Mouse (Mus musculus) heart, adult 2 months (tissue): Measurements from ENCODE around the gene Anks1b.

Source experiments
- CTCF ChIP-seq: fragments of 200-600 bp; IDR thresholded peaks from 2 replicates; pipeline ENCODE4 v1.8.1; 2022; ENCODE audit warnings: antibody characterized with exemption, mild to moderate bottlenecking, moderate library complexity
- POLR2A ChIP-seq: fragments of 200-500 bp; IDR thresholded peaks from 2 replicates; pipeline ENCODE4 v1.6.1; 2011; ENCODE audit warnings: mild to moderate bottlenecking, low read depth, low read length, control low read depth; ENCODE audit not compliant: insufficient read depth

DNA sequence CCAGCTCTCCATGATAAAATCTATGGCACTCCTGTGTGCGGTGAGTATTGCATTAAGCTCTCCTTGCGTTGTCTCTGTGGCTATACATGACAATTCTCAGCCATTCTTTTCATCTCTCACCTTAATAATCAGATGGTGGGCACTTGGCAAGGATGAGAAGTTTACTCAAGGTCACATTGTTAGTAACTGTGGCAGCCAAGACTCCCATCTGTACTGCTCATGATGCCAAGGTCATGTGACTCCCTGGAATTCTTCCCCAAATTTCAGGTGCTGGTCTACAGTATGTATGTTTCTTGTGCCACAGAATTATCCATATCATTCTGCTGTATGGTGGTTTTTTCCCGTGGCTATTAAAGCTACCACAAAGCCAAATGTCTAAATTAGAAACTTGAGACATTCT, 798.8 kb downstream of the Anks1b start:
- TF ChIP-seq POLR2A = no peak
- no peak for TF ChIP-seq CTCF
